Mouse (Mus musculus) myocyte (in vitro differentiated cells): ENCODE results near the gene Impg2.

ENCODE experiments used
- TCF12 ChIP-seq: IDR thresholded peaks from one replicate; pipeline ENCODE4 v1.6.1; 2011; ENCODE audit warnings: mild to moderate bottlenecking, control low read depth; ENCODE audit not compliant: poor library complexity, insufficient read depth, severe bottlenecking
- USF1 ChIP-seq: IDR thresholded peaks from one replicate; pipeline ENCODE4 v1.6.1; 2011; ENCODE audit warnings: low read depth, mild to moderate bottlenecking, control low read depth, moderate library complexity

- TF ChIP-seq USF1 = no peak
- TF ChIP-seq TCF12 = no peak
Measured at GRCm38 (mm10) chr16:56163466-56163865, 40.6 kb upstream of the Impg2 start.
